ENCODE assay signal across 13 mouse cellular contexts in the genomic region with DNA sequence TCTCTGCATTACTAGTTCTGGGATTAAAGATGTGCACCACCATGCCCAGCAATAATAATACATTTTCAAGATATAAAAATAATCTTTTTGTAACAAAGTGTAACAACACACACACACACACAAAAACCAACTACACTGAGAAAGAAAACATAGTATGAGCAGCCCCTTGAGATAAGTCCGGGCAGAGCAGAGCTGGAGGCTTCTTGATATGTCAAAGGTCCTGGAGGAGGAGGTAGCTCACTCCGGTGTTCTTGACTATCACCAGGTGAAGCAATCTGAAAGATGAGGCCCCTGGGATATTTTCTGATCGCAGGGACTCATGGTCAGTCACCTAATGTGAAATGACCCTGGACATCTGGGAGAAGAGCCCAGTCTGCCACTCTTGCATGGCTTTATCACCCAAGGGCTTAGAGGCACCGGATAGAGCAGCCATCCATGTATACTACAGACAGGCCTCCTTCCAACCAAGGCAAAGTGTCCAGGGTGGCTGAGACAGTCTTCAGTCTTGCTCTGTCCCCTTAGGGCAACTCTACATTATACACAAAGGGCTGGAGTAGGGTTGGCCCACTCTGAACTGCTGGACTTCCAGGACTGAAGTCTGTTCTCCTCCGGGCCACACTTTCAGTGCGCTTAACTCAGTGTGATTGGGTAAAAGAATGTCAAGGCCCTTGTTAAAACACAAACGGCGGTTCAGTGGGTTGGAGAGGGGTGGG. TPM values are rescaled to one million over a fixed set of nuclear protein-coding genes. Genes with fewer than 3 reads are reported as not detected.
DNase-seq lines count a peak whose midpoint lies in the region; ATAC-seq and TF ChIP-seq lines count a peak whose summit lies in the region.
"Had no signal": no experiment of that assay in that cellular context is flagged by ENCODE, and none has a peak within 500 bp of the region (broad histone marks: within the 10 kb centered on the region; RNA-seq: fewer than 3 reads in every experiment).

No protein-coding gene starts in this region.

- peak overlapping the region; percentile 93 for H3K27ac ChIP-seq in kidney, embryonic 14.5 days (ENCODE audit: low read depth, low read length)
- peak overlapping the region; percentile 69; the same call in 1 of the 2 replicates for H3K27ac ChIP-seq in embryonic facial prominence, embryonic 13.5 days
- peak overlapping the region; percentile 95 for H3K27ac ChIP-seq in liver, embryonic 12.5 days

- H3K4me1 ChIP-seq in kidney, embryonic 14.5 days (ENCODE audit: control insufficient read depth, insufficient read depth, low read length) = peaks cover 9% of the 10 kb centered on the region
- peaks cover 69% of the 10 kb centered on the region for H3K4me1 ChIP-seq in E14TG2a.4 (replicated peaks; ENCODE audit: low read depth, low read length)
- peaks cover 6% of the 10 kb centered on the region; the same call in 1 of the 2 replicates for H3K4me1 ChIP-seq in embryonic facial prominence, embryonic 13.5 days
- H3K4me1 ChIP-seq in liver, embryonic 12.5 days = peaks cover 63% of the 10 kb centered on the region

- no peaks in the 10 kb centered on the region for H3K36me3 ChIP-seq in kidney, embryonic 14.5 days (ENCODE audit: control insufficient read depth, insufficient read depth, low read length)
- H3K36me3 ChIP-seq in E14TG2a.4 (ENCODE audit: insufficient read depth, low read length) = no peaks in the 10 kb centered on the region
- no peaks in the 10 kb centered on the region for H3K36me3 ChIP-seq in embryonic facial prominence, embryonic 13.5 days
- no peaks in the 10 kb centered on the region for H3K36me3 ChIP-seq in liver, embryonic 12.5 days

- no peaks in the 10 kb centered on the region for H3K9me3 ChIP-seq in kidney, embryonic 14.5 days (ENCODE audit: control insufficient read depth, low read length)
- no peaks in the 10 kb centered on the region for H3K9me3 ChIP-seq in E14TG2a.4 (ENCODE audit: low read length)
- no peaks in the 10 kb centered on the region for H3K9me3 ChIP-seq in embryonic facial prominence, embryonic 13.5 days
- no peaks in the 10 kb centered on the region for H3K9me3 ChIP-seq in liver, embryonic 12.5 days (replicated peaks)

- DNase-seq in kidney, adult 9 months = no peak
- no peak for DNase-seq in thymus, postnatal 4 days
- no peak for DNase-seq in heart, postnatal 4 days
- no peak for DNase-seq in cerebellum, postnatal 25 days
- DNase-seq: cerebellum, adult 9-10 months; heart, adult 18-20 months had no signal

- no peak for TF ChIP-seq CTCF in E14TG2a.4 (conservative IDR thresholded peaks at IDR 0.05; ENCODE audit: low read length)

- H3K9ac ChIP-seq in kidney, embryonic 14.5 days (ENCODE audit: low read depth, low read length) = no peak overlapping the region; the same call in 1 of the 2 replicates
- H3K9ac ChIP-seq in embryonic facial prominence, embryonic 13.5 days = no peak overlapping the region
- peak overlapping the region; percentile 57; the same call in 1 of the 2 replicates for H3K9ac ChIP-seq in liver, embryonic 12.5 days

- no peaks in the 10 kb centered on the region for H3K27me3 ChIP-seq in kidney, embryonic 14.5 days (ENCODE audit: control insufficient read depth, insufficient read depth, low read length)
- no peaks in the 10 kb centered on the region for H3K27me3 ChIP-seq in E14TG2a.4 (ENCODE audit: insufficient read depth, low read length)
- H3K27me3 ChIP-seq in embryonic facial prominence, embryonic 13.5 days = no peaks in the 10 kb centered on the region
- H3K27me3 ChIP-seq in liver, embryonic 12.5 days (replicated peaks) = no peaks in the 10 kb centered on the region

- H3K4me3 ChIP-seq in kidney, embryonic 14.5 days (ENCODE audit: low read length) = no peak overlapping the region
- H3K4me3 ChIP-seq in E14TG2a.4 (replicated peaks; ENCODE audit: low read length) = peak overlapping the region; percentile 14; the same call in 1 of the 2 replicates
- no peak overlapping the region for H3K4me3 ChIP-seq in embryonic facial prominence, embryonic 13.5 days
- H3K4me3 ChIP-seq in liver, embryonic 12.5 days = no peak overlapping the region

- WGBS in kidney, embryonic 14.5 days = 46% methylated on average over 8 of the region's 8 CpGs
- 76% methylated on average over 8 of the region's 8 CpGs for WGBS in embryonic facial prominence, embryonic 13.5 days
- WGBS in liver, embryonic 12.5 days (ENCODE audit: insufficient replicate concordance) = 64% methylated on average over 8 of the region's 8 CpGs

- no peak overlapping the region for H3K4me2 ChIP-seq in kidney, embryonic 14.5 days (replicated peaks; ENCODE audit: low read depth, low read length)
- H3K4me2 ChIP-seq in embryonic facial prominence, embryonic 13.5 days = no peak overlapping the region
- peak overlapping the region; percentile 47 for H3K4me2 ChIP-seq in liver, embryonic 12.5 days

- peak; percentile 4; the same call in 1 of the 2 replicates for ATAC-seq in kidney, embryonic 14.5 days (ENCODE audit: low FRiP score, low TSS enrichment)
- ATAC-seq in embryonic facial prominence, embryonic 13.5 days (ENCODE audit: insufficient number of reproducible peaks, insufficient read depth, low FRiP score, low TSS enrichment, low read depth) = no peak
- ATAC-seq in liver, embryonic 12.5 days = peak; percentile 48; the same call in 1 of the 2 replicates

RNA-seq across cellular contexts. Expression of gene Ptma, which starts 45.6 kb away (rescaled TPM):
- 3,750 and 4,450 TPM in 2 replicates for polyA plus RNA-seq in kidney, embryonic 14.5 days (2014; fragmentation: Nextera tagmentation; extraction: Ambion mirVana)
- 3,278 and 3,456 TPM in 2 replicates for polyA plus RNA-seq in embryonic facial prominence, embryonic 13.5 days (2015; fragmentation: Nextera tagmentation; extraction: Ambion mirVana)
- 1,639 and 1,657 TPM in 2 replicates for polyA plus RNA-seq in liver, embryonic 12.5 days (2016; fragmentation: Nextera tagmentation; extraction: Ambion mirVana)
- 100 to 1,000 TPM; 724 to 726 TPM for total RNA-seq in heart, postnatal 4 days (2021)

RNA-seq across cellular contexts. Expression of gene Tex44, which starts 54.8 kb away (rescaled TPM):
- polyA plus RNA-seq in kidney, embryonic 14.5 days (2014; fragmentation: Nextera tagmentation; extraction: Ambion mirVana) = not detected in 2 replicates
- not detected in 2 replicates for polyA plus RNA-seq in embryonic facial prominence, embryonic 13.5 days (2015; fragmentation: Nextera tagmentation; extraction: Ambion mirVana)
- not detected in 2 replicates for polyA plus RNA-seq in liver, embryonic 12.5 days (2016; fragmentation: Nextera tagmentation; extraction: Ambion mirVana)
- not detected for total RNA-seq in heart, postnatal 4 days (2021)
- total RNA-seq: heart, adult 18-20 months; hematopoietic stem cell, adult 5-6 weeks; megakaryocyte, adult 5-6 weeks had no signal
- polyA plus RNA-seq: large intestine, adult 2 months had no signal

RNA-seq across cellular contexts. Expression of gene Nmur1, which starts 54.9 kb away (rescaled TPM):
- polyA plus RNA-seq in kidney, embryonic 14.5 days (2014; fragmentation: Nextera tagmentation; extraction: Ambion mirVana) = not detected in 2 replicates
- polyA plus RNA-seq in embryonic facial prominence, embryonic 13.5 days (2015; fragmentation: Nextera tagmentation; extraction: Ambion mirVana) = not detected in 2 replicates
- 0.19 TPM in 1 of 2 replicates, not detected in the other for polyA plus RNA-seq in liver, embryonic 12.5 days (2016; fragmentation: Nextera tagmentation; extraction: Ambion mirVana)
- total RNA-seq in heart, postnatal 4 days (2021) = not detected
- total RNA-seq: heart, adult 18-20 months; hematopoietic stem cell, adult 5-6 weeks; megakaryocyte, adult 5-6 weeks had no signal
